Mouse (Mus musculus): ENCODE data around the gene Noc2l. TPM values are rescaled to one million over a fixed set of nuclear protein-coding genes. Genes with fewer than 3 reads are reported as not detected.

Noc2l gene
- total and polyA plus RNA-seq, 3 experiments, result 122 to 234 (median 164) TPM

DNA sequence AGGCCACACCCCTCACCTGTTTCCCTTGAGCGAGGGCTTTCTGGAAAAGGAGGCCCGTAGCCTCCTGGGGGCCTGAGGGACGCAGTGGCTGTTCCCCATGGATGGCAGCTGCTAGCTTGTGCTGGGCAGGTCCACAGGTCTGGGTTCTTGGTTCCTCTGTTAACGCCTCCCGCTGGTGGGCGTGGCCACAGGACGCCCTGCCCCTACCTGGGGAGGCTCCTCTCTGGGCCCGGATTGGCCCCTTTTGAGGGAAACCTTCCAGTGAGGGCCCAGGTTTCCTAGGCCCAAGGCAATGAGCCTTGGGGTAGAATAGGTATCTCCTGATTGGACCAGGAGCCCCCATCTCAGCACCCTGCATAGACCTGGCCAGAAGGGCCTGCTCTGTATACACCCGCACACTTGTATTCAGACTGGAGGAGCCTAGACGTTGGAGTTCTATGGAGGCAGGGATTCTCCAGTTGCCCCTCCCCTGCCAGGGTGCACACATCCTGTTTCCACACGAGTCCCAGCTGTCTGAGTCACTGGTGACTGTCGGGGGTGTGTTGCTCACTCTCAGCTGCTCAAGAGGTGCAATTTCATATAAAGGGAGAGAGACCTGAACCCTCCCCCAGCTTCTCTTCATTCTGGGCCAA, 7.3 kb upstream of the Noc2l start:
- H3K4me1 ChIP-seq (ENCODE audit: control insufficient read depth in 1 of 2, insufficient read depth in 2 of 2, low read length in 2 of 2), result no peaks in the 10 kb centered on the region
- no peak overlapping the region for H3K27ac ChIP-seq (ENCODE audit: control insufficient read depth, low read depth, low read length)
- H3K36me3 ChIP-seq (ENCODE audit: control insufficient read depth in 1 of 2, insufficient read depth in 2 of 2, low read length in 2 of 2), result no peaks in the 10 kb centered on the region

DNA sequence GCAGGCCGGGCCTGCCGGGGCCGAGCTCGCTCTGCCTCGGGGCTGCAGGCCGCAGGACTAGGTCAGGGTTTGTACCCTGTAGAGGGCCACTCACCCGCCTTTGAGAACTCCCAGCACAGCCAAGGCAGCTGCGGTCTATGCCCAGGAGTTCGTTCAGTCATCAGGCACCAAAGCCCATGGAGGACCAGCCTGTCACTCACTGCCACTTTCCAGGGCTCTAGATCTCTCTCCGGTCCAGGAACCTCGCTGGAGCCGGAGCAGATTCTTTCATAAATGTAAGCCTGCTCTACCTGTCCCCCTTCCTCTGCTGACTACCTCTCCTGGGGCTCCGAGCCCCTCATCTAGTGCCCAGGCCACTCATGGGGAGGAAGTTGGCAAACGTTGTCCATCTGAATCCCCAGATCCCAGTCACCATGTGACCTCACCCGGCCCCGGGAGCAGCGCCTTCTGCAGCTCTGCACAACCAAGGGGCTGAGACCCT, 1.7 kb upstream of the Noc2l start:
- Histone ChIP-seq H3K27ac (ENCODE audit: control insufficient read depth, low read depth, low read length) (peak overlapping the region; percentile 13; the same call in 1 of the 2 replicates), H3K79me2 (ENCODE audit: control insufficient read depth, insufficient read depth, low read length, poor library complexity) (peaks cover 37% of the 10 kb centered on the region), H3K36me3 (ENCODE audit: control insufficient read depth in 1 of 2, insufficient read depth in 2 of 2, low read length in 2 of 2) (peaks cover 7 to 8% of the 10 kb centered on the region in 2 experiments), H3K9me3 (replicated peaks; ENCODE audit: insufficient read depth, low read length) (no peaks in the 10 kb centered on the region), H3K9ac (ENCODE audit: control insufficient read depth, low read depth, low read length, poor library complexity, severe bottlenecking) (peak overlapping the region; percentile 71), H3K27me3 (ENCODE audit: control insufficient read depth in 1 of 2, insufficient read depth in 2 of 2, low read length in 2 of 2) (no peaks in the 10 kb centered on the region), H3K4me1 (ENCODE audit: control insufficient read depth in 1 of 2, insufficient read depth in 2 of 2, low read length in 2 of 2) (peaks cover 2 to 6% of the 10 kb centered on the region in 2 experiments; a peak in 2 of 4 replicates), H3K4me3 (ENCODE audit: control insufficient read depth in 1 of 2, insufficient read depth in 1 of 2, low read depth in 2 of 2, low read length in 2 of 2) (peak overlapping the region; percentile 59 to 93)
- peak; percentile 51 for DNase-seq (ENCODE audit: low read depth, low spot score)
- TF ChIP-seq E2F4 (IDR thresholded peaks at IDR 0.05; ENCODE audit: borderline replicate concordance, low read depth, low read length) (no peak), NELFE (IDR thresholded peaks at IDR 0.05; ENCODE audit: low read depth, low read length) (no peak), CTCF (IDR thresholded peaks at IDR 0.05 in 2 of 3, conservative IDR thresholded peaks at IDR 0.05 in 1 of 3; ENCODE audit: control insufficient read depth in 1 of 3, insufficient read depth in 1 of 3, low read depth in 2 of 3, low read length in 3 of 3, poor library complexity in 1 of 3, severe bottlenecking in 1 of 3) (no peak), MAZ (IDR thresholded peaks at IDR 0.05; ENCODE audit: low read depth, low read length) (peak; percentile 8; the same call in 1 of the 2 replicates), USF1 (IDR thresholded peaks at IDR 0.05; ENCODE audit: low read depth, low read length) (peak; percentile 46; the same call in 1 of the 2 replicates), UBTF (IDR thresholded peaks at IDR 0.05; ENCODE audit: borderline replicate concordance, insufficient read depth, low read depth, low read length) (no peak), MYB (IDR thresholded peaks at IDR 0.05; ENCODE audit: low read depth, low read length) (no peak), POLR2A (IDR thresholded peaks at IDR 0.05; ENCODE audit: control insufficient read depth in 1 of 2, insufficient read depth in 1 of 2, low read depth in 1 of 2, low read length in 2 of 2, poor library complexity in 1 of 2) (0 out of 4 replicates have a peak, but pooled peaks of 1 of the 2 experiments have one; percentile 6), JUND (IDR thresholded peaks at IDR 0.05; ENCODE audit: low read depth, low read length) (no peak), USF2 (IDR thresholded peaks at IDR 0.05; ENCODE audit: borderline replicate concordance in 1 of 2, insufficient read depth in 1 of 2, low read depth in 1 of 2, low read length in 2 of 2) (no peak), GABPA (IDR thresholded peaks at IDR 0.05; ENCODE audit: low read depth, low read length) (no peak), SIN3A (IDR thresholded peaks at IDR 0.05; ENCODE audit: low read length) (no peak), KAT2A (conservative IDR thresholded peaks at IDR 0.05; ENCODE audit: low read depth, low read length) (no peak)

More for the DNA sequence above, 7.3 kb upstream of the Noc2l start:
- TF ChIP-seq ELF1 (IDR thresholded peaks at IDR 0.05; ENCODE audit: low read depth, low read length), result no peak
- no peak for TF ChIP-seq NRF1 (IDR thresholded peaks at IDR 0.05; ENCODE audit: insufficient read depth, low read depth, low read length, poor library complexity, severe bottlenecking)
- no peak for TF ChIP-seq POLR2AphosphoS2 (IDR thresholded peaks at IDR 0.05; ENCODE audit: low read length)
- no peak for TF ChIP-seq ZC3H11A (IDR thresholded peaks at IDR 0.05; ENCODE audit: low read depth, low read length)
- no peak for TF ChIP-seq USF2 (IDR thresholded peaks at IDR 0.05; ENCODE audit: borderline replicate concordance in 1 of 2, insufficient read depth in 1 of 2, low read depth in 1 of 2, low read length in 2 of 2)
- no peak for TF ChIP-seq EP300 (IDR thresholded peaks at IDR 0.05; ENCODE audit: low read depth in 1 of 2, low read length in 2 of 2)
- TF ChIP-seq TBP (IDR thresholded peaks at IDR 0.05; ENCODE audit: low read depth, low read length), result no peak
- TF ChIP-seq CHD1 (IDR thresholded peaks at IDR 0.05; ENCODE audit: low read depth, low read length), result no peak
- TF ChIP-seq TCF12 (IDR thresholded peaks at IDR 0.05; ENCODE audit: low read depth, low read length), result no peak
- DNase-seq (ENCODE audit: low read depth, low spot score), result no peak
- Histone ChIP-seq H3K9me3 (replicated peaks; ENCODE audit: insufficient read depth, low read length) (no peaks in the 10 kb centered on the region), H3K4me3 (ENCODE audit: control insufficient read depth in 1 of 2, insufficient read depth in 1 of 2, low read depth in 2 of 2, low read length in 2 of 2) (no peak overlapping the region), H3K9ac (ENCODE audit: control insufficient read depth, low read depth, low read length, poor library complexity, severe bottlenecking) (no peak overlapping the region), H3K27me3 (ENCODE audit: control insufficient read depth in 1 of 2, insufficient read depth in 2 of 2, low read length in 2 of 2) (no peaks in the 10 kb centered on the region), H3K79me2 (ENCODE audit: control insufficient read depth, insufficient read depth, low read length, poor library complexity) (no peaks in the 10 kb centered on the region)

Measured in MEL (cell line).